Mouse (Mus musculus): ENCODE data around the gene Dmrtb1.
A peak's percentile ranks its signal among the peaks of the same experiment; 100 is the strongest.

Dmrtb1 gene

GRCm38 (mm10) chr4:107684130-107684529 lies at the start of gene Dmrtb1:
TSS of gene Dmrtb1 (minus strand) at chr4:107684230.
- no peak for ATAC-seq (ENCODE audit: low TSS enrichment)

DNA sequence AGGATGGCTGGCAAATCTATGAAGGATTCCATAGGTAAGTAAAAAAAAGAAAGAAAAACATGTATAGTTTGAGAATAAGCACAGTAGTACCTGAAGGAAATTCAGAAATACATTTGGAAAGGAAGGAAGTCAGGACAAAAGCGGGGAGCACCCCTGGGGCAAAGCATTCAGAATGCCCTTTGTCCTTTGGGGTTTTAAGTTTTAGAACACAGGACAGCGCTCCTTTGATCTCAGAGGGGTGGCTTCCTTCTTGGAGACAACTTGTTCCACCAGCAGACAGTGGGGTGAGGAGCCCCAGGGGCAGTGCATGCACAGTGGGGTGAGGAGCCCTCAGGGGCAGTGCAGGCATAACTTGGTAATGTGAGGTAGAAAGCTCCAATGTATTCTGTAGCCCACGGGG lies 49.6 kb upstream of the Dmrtb1 start:
- no peak for ATAC-seq (ENCODE audit: low TSS enrichment)

GRCm38 (mm10) chr4:107732624-107733023 lies 48.6 kb upstream of the Dmrtb1 start:
- ATAC-seq (ENCODE audit: low TSS enrichment) = no peak

GRCm38 (mm10) chr4:107732182-107732581 lies 48.2 kb upstream of the Dmrtb1 start:
- no peak for ATAC-seq (ENCODE audit: low TSS enrichment)

GRCm38 (mm10) chr4:107731088-107731465 lies 47.0 kb upstream of the Dmrtb1 start:
- ATAC-seq (ENCODE audit: low TSS enrichment) = peak; percentile 76

DNA sequence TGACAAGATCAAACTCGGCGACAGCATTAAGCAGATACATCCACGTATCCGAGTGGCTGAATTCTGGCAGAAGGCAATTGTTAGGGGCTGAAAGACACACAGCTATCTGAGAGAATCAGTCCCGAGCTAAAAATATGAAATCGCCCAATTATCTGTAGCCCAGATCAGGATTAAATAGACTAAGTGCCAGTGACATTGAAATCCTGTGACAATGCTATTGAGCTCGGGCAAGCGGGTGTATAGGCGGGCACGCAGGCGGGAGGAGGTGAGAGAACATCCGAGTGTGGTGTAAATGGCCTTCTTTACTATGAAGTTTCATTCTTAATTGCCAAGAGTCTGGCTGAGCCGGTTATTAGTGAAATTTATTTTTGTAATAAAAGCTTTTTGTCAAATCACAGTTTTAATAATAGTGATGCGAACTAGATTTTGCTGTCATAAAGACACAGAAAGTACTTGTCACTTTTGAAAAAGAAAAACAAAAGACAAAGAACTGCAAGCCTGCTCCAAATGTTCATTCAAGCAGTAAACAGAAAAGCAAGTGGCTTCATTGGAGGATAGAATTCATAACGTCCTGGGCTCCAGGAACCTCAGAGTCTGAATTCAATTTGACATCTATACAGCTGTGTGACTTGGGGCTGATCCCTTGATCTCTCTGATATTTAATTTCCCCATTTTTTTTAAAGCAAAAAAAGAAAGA lies 46.5 kb upstream of the Dmrtb1 start:
- no peak for ATAC-seq (ENCODE audit: low TSS enrichment)

- ATAC-seq (ENCODE audit: low TSS enrichment) = peak; percentile 55; the same call in 1 of the 2 replicates
Measured at GRCm38 (mm10) chr4:107725432-107725831, 41.4 kb upstream of the Dmrtb1 start.

GRCm38 (mm10) chr4:107720043-107720830 lies 36.2 kb upstream of the Dmrtb1 start:
- no peak for ATAC-seq (ENCODE audit: low TSS enrichment)

DNA sequence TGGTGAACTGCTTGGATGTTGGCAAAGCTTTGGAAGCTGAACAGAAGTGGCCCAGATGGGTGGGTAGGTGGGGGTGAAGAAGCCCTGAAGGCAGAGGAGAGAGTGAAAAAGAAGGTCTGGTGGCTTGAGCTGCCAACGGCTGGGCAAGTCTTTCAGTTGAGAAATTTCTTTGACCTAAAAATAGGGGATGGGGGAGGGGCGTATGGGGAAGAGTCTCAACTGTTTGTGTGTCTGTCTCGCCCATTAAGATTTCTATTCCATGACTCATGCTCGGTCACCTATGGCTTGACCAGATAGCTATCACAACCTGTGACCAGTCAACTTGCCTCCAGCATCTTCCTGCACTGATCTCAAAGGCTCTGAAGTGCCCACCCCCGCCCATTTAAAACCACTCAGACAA lies 35.1 kb upstream of the Dmrtb1 start:
- no peak for ATAC-seq (ENCODE audit: low TSS enrichment)

- peak; percentile 11; the same call in 1 of the 2 replicates for ATAC-seq (ENCODE audit: low TSS enrichment)
Measured at GRCm38 (mm10) chr4:107718720-107719119, 34.7 kb upstream of the Dmrtb1 start.

GRCm38 (mm10) chr4:107717718-107718313 lies 33.8 kb upstream of the Dmrtb1 start:
- peak; percentile 85 for ATAC-seq (ENCODE audit: low TSS enrichment)

GRCm38 (mm10) chr4:107716754-107717299 lies 32.8 kb upstream of the Dmrtb1 start:
- ATAC-seq (ENCODE audit: low TSS enrichment) = no peak

GRCm38 (mm10) chr4:107706884-107707283 lies 22.9 kb upstream of the Dmrtb1 start:
- ATAC-seq (ENCODE audit: low TSS enrichment) = no peak

DNA sequence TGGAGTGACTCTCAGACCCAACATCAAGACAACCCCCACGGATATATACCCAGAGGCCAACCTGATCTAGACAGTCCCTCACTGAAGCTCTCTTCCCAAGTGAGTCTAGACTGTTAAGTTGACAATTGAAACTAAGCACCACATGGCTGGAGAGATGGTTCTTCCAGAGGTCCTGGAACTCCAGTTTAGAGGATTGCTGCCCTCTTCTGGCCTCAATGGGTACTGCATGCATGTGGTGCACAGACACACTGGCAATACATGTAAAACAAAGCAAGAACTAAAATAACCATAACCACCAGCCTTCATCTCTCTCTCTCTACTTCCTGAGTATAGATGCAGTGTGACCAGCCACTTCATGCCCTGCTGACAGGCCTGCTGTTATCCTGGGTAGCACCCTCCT lies 20.2 kb upstream of the Dmrtb1 start:
- ATAC-seq (ENCODE audit: low TSS enrichment) = no peak

GRCm38 (mm10) chr4:107701679-107702078 lies 17.6 kb upstream of the Dmrtb1 start:
- no peak for ATAC-seq (ENCODE audit: low TSS enrichment)

GRCm38 (mm10) chr4:107701116-107701515 lies 17.1 kb upstream of the Dmrtb1 start:
- peak; percentile 86; the same call in 1 of the 2 replicates for ATAC-seq (ENCODE audit: low TSS enrichment)

- no peak for ATAC-seq (ENCODE audit: low TSS enrichment)
Measured at GRCm38 (mm10) chr4:107699271-107699670, 15.2 kb upstream of the Dmrtb1 start.

GRCm38 (mm10) chr4:107693816-107694215 lies 9.8 kb upstream of the Dmrtb1 start:
- ATAC-seq (ENCODE audit: low TSS enrichment) = peak; percentile 69; the same call in 1 of the 2 replicates

- ATAC-seq (ENCODE audit: low TSS enrichment) = no peak
Measured at GRCm38 (mm10) chr4:107688213-107688612, 4.2 kb upstream of the Dmrtb1 start.

- ATAC-seq (ENCODE audit: low TSS enrichment) = no peak
Measured at GRCm38 (mm10) chr4:107687127-107687526, 3.1 kb upstream of the Dmrtb1 start.

DNA sequence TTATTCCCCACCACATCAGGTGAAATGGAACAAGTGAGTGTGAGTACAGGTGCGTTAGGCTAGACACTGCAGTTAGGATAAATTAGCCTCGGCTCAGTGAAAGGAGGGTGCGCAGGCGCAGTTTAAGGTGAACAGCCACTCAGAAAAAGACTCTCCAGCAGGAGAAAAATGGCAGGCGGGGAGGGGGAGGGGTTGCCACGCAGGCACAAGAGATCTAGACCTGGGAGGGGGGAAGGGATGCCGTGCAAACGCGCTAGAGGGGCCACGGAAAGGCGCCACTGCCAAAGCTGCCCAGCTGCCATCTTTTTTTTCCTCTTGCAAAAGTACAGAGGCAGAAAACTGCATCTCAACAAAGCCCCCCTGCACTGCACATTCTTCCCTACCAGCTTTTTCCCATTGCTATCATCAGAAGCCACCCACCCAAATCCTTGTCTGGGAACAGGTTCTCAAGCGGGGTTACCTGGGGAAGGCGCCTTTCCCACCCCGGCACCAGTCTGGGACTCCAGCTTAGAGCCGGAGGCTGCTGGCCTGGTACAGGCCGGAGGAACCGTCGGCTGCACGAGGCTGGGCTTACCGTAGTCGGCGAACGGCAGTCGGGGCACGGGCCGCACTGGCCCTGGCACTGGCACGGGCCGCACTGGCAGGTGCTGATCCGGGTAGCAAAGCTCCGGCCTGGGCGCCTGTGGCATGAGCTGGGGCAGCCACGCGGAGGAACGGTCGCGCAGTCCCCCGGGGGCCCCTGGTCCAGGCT lies 849 bp downstream of the Dmrtb1 start:
- no peak for ATAC-seq (ENCODE audit: low TSS enrichment)

Data from frontal cortex, adult (tissue).